Mouse (Mus musculus) layer of hippocampus, postnatal 36 days (tissue): ENCODE data around the gene Cdkal1. TPM values are rescaled to one million over a fixed set of nuclear protein-coding genes. Genes with fewer than 3 reads are reported as not detected.

Source experiments
- DNase-seq, 2 experiments: peaks; one replicate each; pipeline ENCODE4 v3.0.0; 2022
- total RNA-seq, 2 experiments: library from RNA; stranded (reverse); gene quantifications; 2 replicates each; pipeline ENCODE4 v1.2.3; 2021

Cdkal1 gene
- total RNA-seq, 2 experiments from 2014 or later: 22.7 to 29.0 TPM

DNA sequence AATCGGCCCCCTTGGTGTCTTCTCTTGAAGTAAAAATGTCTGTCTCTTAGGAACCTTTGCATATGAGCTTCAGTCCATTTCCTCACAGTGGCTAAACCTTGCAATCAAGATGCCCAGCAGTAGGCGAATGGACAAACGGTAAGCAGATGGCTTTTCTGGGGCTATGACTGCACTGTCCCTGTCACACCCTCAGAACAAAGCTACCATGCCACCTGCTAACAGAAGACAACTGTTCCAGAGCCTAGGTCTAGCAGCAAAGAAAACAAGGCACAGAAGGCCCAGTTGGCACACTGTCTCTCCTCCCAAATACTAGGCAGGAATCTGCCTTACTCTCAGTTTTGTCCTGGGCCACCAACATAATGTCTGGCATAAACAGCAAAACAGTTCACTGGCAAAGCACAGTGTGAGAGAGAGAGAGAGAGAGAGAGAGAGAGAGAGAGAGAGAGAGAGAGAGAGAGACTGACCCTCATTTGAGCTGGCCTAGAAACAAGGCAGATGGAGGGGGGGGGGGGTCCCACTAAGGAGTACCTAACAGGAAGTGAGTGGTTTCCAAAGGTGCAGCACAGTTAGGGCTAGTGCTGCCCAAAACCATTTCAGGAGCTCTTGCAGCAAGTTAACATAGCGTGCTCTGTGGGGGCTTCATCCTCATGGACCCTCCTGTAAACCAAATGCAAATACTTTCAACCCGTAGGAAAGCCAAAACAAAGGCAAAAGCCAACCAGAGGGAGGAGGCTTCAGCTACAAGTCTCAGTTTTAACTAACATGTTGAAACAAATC lies 95.6 kb downstream of the Cdkal1 start:
- peak in 1 of 2 experiments; percentile 34 for DNase-seq

DNA sequence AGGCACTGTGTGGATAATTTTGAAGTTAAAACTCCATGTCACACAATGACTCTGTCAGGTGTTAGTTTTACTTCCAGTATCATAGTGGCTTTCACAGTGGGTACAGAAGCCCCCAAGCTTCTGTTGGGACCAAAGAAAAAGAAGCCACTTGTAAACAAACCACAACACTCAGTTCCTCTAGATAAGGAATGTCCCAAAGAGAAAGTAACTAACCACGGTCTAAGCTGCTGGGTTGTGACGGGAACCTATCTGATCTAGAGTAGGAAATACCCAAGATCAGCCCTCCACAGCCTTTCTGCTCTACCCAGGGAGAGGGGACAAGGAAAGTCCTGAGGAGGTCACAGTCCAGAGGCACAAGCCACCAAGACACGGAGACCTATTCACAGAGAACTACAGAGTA lies 99.4 kb downstream of the Cdkal1 start:
- DNase-seq: no peak

DNA sequence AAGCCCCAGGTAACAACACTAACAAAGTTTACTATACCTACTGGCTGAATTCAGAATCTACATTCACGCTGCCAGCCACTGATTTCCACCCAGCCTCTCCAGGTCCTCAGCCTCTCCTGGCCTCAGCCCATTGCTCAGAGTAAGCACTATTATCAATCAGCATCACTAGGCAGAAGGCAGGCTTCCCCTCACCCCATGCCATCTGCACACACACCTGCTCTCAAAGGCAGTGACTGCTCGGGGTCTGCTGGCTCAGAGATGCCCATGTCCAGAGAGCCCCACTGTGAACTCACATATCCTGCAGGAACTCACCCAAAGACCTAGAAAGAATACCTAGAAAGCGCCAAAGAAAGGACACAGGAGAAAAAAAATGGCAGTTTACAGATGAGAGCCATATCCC lies 102.2 kb downstream of the Cdkal1 start:
- no peak for DNase-seq

DNA sequence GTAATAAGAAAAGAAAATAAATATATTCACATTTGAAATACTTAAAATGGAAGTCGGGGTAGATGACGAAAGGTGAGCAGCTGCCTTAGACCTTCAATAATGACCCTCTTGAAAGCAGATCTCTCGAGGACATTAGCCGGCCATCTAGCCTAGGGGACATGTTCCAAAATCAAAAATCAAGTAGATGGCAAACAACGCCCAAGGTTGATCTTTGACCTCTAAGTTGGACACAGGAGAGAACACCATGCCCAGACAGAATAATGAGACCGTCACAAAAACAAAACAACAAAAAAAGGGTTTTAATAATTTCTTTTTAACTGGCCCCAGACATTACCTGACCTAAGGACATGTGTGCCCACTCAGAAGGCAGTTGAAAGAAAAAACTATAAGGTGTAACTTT lies 103.4 kb downstream of the Cdkal1 start:
- no peak for DNase-seq

DNA sequence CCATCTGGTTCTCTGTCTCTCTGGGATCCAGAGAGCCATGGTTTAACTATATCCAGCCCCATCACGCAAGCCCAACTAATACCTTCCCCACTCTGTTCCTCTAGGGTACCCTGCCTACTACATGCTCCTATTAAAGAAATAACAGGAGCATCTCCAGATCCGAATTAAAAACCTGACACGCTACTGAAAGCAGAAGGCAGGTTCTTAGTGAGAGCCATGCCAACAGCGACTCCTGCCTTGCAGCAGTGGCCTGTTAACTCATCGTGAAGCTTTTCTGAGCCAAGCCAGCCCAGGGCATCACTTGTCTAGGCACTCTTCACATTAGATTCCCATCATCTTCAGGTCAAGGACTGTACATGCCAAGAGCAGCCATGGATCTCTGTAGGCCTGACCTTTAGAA lies 104.3 kb downstream of the Cdkal1 start:
- no peak for DNase-seq

DNA sequence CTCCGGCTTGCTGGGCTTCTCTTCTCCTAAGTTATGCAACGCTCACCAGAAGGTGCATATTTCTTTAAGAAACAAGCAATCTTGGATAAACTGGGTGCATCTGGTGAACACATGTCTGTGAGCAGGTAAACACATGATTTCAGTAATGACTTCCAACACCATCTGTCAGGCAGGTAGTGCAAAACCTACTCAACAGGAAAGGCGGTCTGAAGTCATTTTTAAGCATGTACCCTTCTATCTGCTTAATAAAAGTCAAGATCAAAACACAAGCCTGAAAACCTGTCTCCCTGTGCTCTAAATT lies 108.2 kb downstream of the Cdkal1 start:
- no peak for DNase-seq

DNA sequence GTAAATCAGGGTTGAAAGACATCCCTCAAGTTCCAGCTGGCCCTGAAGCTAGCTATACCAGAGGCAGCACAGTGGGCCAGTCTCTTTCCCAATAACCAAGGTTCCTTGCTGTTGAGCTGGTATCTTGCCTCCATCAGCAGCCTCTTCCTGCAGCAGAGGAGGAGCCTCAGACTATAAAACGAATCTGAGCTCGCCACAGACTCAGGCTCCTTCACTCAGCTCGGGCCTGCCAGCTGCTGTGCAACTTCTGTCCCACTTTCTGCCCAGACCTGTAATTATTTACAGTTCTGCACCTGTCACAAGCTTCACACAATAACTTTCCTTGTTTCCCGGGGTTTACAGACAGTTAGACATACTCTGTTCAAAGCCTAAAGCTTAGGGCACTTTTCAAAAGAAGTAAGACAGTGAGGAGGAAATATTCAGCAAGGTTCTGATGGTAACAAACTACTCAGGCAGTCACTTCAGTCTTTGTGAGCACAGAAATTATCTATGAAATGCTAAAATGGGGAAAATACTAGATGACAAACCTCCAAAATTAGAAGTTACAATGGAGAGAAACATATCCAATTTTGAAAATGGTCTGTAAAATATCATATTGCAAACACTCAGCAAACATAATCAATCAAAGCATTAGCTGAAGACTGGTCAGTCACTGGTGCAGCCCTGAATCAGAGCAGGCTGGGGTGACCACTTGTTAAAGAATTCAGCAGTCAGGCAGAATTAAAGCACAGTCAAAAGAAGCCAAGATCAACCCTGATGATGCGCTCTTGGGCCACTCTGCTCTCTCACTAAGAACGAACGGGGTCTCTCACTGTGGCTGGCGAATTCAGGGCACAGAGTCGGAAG lies 108.8 kb downstream of the Cdkal1 start:
- DNase-seq: no peak

DNA sequence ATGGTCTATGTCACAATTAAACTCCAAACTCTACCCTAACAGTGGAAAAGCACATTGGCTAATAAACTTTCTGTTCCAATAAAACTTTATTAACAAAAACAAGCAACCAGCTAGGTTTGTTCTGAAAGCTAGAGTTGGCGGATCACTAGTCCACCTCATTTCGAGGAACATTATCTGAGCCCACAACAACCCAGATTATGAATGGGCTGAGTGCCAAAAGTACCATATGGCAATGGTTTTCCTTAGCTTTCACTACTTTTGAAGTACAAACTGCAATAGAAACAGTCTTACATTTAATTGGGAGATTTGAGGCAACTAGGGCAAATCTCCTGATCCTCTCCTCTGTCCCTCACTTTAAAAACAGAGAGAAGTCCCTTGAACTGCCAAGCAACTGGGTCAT lies 110.4 kb downstream of the Cdkal1 start:
- no peak for DNase-seq

DNA sequence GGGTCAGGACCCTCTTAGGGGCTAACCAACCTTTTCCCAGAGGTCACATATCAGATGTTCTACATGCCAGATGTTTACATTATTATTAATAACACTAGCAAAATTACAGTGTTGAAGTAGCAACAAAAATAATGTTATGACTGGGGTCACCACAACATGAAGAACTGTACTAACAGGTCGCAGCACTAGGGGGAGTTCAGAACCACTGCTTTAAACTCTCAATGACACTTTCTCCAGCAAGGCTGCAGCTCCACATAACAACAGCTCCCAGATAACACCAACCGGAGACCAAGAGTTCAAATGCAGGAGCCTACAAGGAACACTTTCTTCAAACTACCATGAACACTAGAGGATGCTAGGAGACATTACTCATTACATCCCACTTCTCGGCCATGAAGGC lies 111.3 kb downstream of the Cdkal1 start:
- DNase-seq: no peak

DNA sequence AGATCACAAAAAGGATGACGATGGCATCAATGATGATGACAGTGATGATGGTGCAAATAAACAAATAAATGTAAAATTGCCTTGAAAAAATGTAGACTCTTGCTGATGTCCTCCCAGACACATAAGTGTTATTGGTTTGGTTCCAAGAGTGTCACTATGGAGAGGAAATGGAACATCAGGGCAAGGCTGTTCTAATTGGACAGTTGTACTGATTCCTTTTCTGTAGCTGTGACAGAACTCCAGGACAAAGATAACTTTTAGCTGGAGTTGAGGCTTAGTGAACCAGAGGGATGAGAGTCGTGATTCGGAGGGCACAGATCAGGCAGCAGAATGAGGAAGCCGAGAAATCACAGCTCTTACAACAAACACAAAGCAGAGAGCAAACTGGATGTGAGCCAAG lies 111.7 kb downstream of the Cdkal1 start:
- no peak for DNase-seq

DNA sequence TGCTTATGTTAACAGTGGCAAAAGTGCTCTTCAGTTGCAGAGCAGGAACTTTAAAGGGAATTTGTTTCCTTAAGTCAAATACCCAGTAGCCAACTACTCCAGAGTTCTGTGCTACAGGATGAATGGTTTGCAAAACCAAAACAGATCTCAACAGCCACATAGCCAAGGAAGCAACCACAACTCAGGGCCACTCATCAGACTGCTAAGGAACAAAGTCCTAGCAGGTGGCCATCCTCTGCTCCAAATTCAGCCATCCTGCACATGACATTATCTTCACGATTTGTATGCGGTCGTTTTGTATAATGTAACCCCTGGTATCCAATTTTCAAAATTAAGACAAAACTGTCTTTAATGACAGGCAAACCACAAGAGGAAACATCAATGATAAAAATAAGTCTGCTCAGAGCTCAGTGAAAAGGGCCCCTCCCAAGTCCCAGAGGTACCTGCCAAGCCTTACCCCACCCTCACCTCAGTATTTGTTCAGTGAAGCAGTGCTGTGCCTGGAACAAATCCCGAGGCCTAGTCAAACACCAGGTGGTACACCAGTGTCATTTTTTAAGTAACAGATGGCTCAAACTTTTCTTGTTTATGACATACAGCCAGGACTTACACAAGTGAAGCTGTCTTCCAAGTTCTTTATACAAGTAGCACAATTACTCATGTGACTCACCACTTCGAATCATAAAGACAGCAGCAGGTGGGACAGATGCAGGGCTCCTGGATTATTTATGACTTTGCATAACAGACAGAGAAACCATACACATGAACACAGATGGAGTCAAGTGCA lies 117.6 kb downstream of the Cdkal1 start:
- peak in 1 of 2 experiments; percentile 26 for DNase-seq

DNA sequence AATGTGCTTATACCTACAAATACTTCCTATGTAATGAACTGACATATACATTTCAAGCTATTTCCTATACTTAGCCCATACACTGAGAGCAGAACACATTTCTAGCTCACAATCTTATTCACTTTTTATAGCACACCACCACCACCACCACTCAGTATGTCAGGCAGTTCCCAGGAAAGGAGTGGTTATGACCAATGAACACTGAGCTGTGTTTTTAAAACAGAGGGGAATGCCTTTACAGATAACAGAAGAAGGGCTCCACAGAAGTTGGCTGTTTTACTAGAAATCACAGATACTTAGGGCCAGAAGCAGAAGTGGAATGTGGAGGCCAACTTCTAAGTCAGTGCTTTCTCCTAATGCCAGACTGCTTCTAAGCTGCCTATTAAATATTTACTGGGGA lies 121.0 kb downstream of the Cdkal1 start:
- no peak for DNase-seq

DNA sequence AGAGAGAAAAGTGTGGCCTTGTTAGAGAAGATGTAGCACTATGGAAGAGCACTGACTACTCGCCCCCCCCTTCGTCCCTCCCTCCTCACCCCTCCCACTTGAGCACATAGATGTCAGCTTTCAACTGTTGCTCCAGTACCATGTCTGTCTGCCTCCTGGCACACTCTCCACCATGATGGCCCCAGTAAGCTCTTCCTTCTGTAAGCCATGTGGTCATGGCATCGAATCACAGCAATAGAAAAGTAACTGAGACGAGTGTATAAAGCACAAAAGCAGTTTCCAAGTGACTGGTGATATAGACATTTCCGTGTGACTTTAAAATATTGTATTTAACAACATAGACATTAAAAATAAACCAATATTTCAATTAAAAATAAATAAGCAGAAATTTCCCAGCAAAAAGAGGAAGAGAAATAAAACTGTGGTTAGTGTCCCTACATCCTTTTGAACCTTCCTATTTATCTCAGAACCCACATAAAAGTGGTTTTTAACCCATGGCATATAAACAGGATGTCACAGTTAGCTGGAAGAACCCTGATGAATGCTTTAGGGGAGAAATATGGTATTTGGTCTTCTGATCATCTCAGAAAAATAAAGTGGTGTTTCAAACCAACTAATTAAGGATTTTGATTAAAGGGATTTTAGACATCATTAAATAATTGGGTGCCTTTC lies 129.2 kb downstream of the Cdkal1 start:
- no peak for DNase-seq

DNA sequence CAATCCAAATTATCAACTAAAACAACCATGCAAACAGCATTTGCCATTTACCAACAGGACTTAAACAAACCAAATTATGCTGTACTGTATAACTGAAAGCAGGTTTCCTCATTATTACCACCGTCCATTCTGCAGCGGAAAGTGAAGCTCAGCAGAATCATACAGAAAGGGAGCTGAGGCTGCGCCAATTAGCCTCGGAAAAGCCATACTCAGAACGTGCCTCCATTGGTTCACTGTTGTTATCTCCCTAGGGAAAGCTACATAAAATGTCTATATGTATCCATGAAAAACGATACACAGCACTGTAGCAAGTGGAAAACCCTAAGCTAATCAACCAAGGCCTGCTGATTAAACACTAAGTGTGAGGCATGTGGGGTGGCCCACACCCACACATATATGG lies 130.6 kb downstream of the Cdkal1 start:
- DNase-seq: no peak

DNA sequence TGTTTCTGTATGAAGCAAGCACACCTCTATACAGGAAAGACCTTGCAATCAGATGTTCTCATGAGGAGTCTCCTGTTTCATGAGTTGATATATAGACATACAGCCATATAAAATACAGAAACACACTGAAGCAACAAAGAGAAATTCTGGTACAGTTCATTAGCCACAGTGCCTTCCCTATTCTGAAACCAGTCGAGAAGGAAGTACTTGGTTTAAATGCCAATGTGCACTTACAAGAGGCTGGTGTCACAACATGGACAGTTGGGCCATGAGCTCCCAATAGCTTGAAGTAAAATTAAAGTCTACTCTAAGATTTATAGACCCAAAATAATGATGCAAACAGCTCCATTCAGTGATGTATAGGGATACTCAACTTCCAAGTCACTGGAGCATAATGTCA lies 132.3 kb downstream of the Cdkal1 start:
- no peak for DNase-seq

DNA sequence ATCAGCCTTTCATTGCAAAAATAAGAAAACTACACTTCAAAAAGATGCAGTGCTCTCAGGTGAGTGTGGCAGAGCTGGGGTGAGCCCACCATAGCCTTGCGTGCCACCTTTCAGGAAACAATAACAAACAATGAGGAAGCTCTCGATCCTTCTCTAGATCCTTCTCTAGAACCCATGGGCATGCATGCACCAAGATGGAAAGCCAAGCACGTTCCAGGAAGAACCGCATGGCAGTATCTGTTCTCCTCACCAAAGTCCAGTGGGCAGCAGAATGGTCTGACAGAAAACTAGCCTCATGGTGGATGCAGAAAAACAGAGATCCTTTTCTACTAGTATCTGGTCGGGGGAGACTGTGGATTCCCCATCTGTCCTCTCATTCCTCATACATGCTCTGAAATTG lies 134.3 kb downstream of the Cdkal1 start:
- DNase-seq: no peak

DNA sequence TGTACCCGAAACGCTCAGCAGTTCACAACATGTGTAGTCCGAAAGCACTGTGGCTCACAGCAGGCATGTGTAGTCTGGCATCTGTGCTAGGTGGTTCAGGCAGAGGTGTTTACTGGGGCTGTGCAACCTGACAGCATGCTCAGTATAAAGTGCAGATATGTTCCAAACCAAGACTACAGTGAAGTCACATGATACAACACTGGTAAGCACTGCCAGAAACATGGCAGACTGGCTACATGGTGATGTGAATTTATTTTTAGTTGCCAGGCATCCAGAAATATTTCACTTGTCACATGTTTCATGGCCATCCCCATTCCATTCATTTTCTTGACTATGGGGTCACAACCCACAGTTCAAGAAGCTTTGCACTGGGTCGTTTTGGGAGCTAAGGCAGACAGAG lies 138.9 kb downstream of the Cdkal1 start:
- no peak for DNase-seq

DNA sequence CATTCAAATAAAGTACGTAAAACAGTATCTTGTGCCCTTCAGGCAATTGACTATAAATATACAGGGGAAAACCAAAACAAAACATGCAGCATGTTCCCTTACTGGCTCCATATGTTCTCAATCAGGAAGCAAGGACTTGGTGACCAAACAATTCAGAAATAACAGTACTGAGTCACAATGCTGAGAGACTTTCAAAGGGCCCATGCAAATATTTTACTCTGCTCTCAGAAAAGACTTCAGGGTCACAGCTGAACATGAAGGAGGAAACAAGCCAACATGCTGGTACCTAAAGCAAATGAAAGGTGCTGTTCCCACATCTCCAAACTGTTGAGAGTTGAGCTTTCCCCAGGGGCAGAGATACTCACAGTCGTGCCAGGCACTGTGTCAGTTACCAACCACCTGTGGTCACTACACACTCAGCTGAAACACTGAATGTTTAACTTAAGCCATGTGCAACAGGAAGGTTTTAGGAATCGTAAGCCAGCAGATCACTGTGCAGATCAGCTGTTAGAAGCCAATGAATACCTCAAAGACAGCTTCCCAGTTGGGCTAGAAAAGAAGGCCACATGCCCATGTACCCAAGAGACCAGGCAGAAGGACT lies 140.1 kb downstream of the Cdkal1 start:
- DNase-seq: no peak

DNA sequence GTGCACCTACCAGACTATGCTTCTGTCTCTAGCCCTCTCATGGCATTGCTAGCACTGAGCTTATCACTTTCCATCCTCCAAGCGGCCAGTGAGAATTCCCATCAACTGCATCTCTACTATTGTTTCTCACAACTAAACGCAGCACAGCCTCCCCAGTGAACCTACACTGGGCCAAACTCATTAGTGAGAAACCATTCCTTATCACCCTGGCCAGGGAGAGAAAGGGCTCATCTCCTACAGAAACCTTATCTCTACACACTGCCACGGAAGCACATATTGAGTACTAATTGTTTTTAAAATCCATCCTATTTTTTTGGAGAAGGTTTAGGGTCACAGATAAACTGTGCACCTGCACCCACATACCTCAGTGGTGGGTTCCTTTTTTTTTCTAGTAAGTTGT lies 147.9 kb downstream of the Cdkal1 start:
- DNase-seq: no peak

DNA sequence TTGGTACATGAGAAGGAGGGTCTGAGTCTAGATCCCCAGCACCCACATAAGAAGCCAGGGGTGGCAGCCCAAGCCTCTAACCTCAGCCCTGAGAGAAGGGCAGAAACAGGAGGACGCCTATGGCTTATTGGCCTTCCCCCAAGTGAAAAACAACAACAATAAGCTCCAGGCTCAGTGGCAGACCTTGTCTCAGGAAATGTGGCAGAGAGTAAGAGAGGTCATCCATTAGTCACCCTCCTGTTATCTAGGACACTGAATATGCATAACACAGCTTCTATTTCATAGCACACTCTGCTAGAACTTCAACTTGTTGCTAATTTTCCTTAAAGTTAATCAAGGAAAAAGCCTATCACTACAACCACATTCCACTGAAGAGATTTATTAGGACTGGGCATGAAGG lies 154.1 kb downstream of the Cdkal1 start:
- DNase-seq: no peak

DNA sequence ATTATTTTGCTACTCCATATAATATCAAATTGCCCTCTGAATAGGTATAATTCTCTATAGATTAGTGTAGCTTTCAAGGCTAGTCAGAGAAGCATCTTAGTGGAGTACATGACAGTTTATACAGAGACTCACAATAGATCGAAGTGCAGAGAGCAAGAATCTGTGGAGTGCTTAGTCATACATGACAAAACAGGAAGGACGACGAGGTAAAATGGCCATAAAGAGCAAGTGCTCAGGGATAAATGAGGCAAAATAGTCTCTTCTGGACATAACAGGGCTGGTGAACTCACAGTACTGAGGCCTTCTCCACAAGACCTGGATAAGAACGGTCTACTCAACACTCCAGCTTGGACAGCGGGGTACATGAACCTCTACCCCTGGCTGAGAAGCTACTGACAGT lies 155.6 kb downstream of the Cdkal1 start:
- DNase-seq: no peak

DNA sequence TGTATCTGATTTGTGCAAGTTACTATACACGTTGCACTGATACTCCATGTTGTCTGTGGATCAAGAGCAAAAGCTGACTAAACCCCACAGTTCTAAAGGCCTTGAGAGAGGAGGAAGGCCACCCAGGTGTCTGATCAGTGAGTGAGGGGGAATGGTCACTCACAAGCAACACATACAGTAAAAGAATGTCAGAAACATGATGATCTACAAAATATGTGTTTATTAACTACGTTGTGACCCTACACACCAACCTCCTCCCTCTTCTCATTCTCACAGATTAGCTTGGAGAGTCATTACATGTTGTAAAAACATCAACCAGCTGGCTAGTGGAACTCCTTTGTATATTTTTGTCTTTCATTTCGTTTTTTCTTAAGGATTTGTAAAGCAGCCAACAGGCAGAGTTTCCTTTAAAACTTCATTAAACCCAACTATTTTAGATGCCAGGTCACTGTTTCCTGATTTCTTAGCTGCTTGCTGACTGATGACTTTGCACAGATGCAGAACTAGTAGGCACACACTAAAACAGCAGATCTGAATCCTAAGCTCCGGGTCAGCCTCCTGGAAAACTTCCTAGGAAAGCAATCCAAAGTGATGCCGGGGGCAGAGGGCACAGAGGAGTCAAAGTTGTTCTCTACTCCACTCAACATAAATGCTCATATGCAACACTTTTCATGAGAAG lies 157.0 kb downstream of the Cdkal1 start:
- DNase-seq: no peak
